Mouse (Mus musculus) adrenal gland, postnatal 25 days (tissue): ENCODE results near the gene Ltbp2. TPM values are rescaled to one million over a fixed set of nuclear protein-coding genes. Genes with fewer than 3 reads are reported as not detected.

Experiments
- DNase-seq: peaks from one replicate; pipeline ENCODE4 v3.0.0; 2021; ENCODE audit warnings: mixed read lengths
- total RNA-seq: library from RNA; stranded (reverse); gene quantifications from 2 replicates; pipeline ENCODE4 v1.2.3, GENCODE M21; 2021

Gene Ltbp2
- total RNA-seq, 1 experiment from 2014 or later, result 3.9 TPM

DNA sequence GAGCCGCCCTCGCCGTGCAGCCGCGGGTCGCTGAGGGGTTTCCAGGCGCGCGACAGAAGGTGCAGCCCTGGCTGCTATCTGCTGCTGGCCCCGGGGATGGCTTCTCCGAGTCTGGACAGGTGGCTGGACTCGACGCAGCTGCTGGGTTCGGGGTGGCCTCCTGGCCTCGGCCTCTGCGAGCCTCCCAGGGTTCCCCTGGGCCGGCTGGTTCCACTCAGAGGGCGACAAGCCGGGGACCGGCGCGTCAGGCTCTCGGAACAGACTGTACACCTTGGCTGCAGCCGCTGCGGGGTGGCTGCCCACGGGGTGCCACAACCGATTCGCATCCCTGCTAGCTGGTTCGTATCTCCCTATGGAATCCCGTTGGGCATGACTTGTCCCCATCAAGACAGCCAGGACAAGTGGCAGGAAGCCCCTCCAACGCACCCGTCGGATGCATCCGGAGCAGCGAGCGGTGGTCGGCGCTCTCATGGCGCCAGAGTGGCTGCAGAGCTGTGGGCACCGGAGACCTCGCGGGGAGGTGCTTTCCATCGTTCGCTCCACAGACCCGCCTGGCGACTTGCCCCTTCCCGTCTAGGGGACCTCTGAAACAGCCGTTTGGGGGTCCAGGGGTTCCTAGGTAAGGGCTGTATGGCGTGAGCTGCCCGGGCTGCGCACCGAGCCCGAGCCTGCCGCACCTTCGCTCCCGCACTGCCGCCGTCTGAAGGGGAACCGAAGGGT lies 411 bp downstream of the Ltbp2 start:
- no peak for DNase-seq

DNA sequence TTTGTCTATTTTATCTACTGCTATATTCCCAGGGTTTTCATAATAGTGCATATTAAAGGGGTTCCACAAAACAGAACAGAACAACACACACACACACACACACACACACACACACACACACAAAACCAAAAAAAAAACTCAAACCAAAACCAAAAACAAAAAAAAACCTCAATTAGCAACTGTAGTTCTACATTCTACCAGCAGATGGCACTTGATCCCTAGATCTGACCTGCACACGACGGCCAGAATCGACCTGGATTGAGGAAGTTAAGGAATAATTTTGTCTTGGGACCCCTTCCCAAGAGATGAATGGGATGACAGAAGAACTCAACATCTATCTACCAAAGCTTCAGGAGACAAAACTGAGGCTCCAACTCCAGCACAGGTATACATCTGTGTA lies 2.9 kb downstream of the Ltbp2 start:
- no peak for DNase-seq

DNA sequence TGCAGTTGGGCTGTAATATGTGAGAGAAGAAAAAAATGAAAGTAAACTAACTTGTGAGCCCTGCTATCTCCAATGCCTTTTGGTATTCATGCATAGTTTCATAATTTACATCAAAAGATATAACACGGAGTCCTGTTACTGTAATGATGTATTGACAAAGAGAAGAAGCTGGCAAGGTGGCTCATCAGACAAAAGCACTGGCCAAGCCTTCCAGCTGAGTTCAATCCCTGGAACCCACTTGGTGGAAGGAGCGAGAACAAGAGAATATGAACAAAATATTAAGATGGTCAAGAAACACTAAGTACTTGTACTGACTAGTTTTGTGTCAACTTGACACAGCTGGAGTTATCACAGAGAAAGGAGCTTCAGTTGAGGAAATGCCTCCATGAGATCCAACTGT lies 4.0 kb downstream of the Ltbp2 start:
- no peak for DNase-seq

DNA sequence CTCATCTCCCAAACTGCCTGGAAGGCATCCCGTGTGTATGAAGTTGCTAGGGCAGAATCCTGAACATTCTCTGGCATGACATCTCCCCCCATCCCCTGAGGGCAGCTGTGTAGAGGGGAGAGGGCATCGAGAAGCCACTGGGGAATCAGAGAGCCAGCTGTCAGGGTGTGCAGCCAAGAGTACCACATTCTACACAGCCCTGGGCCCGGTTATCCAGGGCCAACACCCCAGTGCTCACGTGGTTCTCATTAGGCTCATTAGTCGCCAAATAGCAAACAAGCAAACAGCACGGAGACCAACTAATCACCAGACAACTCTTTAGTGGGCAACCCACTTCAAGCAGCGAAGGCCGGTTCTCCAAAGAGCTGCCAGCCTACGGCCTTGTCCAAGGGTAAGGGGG lies 10.9 kb downstream of the Ltbp2 start:
- DNase-seq, result no peak

DNA sequence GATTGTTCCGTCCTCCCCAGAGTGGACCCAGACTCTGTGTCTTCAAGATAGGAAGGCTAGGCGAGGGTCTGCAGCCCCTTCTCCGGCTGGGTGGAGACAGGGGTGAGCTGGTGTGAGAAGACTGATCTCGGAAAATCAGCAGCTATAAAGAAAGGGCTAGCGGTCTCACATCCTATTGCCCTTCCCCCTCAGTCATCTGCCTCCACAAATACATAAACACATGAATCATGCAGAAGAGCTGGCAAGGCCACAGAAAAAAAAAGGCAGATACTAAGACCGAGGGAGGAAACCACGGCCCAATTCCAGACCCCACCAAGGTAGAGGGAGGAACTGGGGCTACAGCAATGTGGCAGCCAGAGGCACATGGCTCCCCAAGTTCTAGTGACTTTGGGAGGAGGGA lies 11.5 kb downstream of the Ltbp2 start:
- no peak for DNase-seq

DNA sequence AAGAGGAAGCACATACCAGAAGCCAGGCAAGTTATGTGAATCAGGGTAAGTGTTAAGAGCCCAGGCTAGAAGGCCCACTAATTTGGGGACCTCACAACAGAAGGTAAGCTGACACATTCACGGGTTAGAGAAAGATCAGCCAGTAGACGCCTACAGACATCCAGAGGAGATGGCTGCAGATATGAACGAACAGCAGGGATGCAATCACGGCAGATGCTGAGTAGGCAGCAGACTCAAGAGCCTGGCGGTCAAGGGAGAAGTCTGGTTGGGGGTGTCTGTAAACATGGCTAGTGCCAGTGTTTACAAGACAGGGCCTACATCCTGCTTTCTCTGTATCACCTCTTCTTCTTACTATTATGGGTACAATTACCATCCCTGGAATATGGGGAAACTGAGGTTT lies 13.1 kb downstream of the Ltbp2 start:
- no peak for DNase-seq

DNA sequence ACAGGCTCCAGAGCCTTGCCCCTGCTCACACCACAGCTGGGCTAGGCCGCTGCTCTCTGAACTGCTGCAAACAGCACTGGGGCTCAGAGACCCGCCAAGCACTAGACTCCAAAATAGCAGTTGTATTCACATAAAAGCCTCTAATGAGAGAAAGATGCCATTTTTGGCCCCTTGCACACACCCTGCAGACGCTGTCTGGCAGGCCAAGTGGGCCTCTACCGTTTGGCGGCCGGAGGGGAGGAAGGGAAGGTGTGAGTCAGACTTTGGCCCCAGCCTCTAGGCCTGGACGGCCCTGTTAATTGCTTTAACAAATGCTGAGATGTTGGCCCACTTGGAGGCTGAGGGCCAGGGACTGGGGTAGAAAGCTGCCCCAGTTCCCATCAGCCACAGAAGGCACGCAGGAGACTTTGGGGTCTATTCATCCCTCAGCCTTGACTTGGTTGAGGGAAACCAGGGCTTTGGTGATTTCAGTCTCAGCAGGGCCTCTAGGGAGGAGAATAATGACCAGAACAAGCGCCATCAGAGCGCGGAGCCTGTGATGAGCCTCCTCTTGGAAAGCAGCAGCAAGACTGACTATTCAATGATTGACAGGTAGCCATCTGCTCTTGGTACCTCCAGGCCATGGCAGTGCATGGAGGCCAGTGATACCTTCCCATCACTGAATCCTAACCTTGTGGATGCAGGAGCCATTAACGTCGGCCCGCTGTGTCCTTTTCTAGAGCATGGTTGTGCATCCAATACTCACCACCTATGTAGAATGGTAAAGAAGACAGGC lies 14.0 kb downstream of the Ltbp2 start:
- DNase-seq, result no peak

DNA sequence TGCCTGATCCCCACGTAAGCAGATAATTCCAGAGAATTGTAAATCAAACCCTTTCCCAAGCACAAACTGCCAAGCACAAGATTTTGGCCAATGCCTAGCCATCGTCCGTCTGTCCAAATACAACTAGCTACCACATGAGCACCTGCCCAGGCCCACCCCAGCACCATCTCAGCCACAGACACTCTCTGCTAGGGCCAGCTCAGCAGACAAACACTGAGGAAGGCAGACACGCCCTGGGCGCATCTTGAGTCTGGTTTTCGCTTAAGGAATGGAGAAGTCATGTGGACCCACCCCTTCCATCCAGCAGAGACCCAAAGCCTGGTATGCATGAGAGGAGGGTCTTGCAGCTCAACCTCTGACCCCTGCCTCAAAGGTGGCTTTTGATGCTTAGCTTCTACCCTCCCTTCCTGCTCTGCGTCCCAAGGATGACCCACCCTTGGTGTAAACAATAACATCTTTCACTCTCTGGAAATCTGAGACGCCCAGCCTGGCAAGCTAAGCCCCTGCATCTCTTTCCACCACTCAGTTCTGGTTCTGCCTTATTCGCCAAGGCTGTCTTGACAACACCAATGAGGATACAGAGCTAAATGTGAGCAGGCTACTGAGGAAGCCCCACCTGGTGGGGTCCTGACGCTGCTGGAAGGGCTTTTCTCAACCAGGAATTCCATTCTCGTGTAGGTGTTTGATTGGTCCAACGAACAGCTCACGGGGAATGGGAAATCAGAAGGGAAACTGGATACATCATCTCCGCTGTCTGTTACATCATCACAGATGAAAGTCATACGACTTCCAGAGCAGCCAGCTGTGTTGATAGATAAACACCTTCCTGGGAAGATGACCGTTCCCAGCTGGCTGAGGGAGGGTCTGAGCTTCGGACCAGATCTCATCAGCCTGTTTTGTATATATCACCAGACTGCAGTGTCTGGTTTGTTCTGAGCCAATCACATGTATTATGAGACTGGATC lies 17.9 kb downstream of the Ltbp2 start:
- DNase-seq, result no peak

DNA sequence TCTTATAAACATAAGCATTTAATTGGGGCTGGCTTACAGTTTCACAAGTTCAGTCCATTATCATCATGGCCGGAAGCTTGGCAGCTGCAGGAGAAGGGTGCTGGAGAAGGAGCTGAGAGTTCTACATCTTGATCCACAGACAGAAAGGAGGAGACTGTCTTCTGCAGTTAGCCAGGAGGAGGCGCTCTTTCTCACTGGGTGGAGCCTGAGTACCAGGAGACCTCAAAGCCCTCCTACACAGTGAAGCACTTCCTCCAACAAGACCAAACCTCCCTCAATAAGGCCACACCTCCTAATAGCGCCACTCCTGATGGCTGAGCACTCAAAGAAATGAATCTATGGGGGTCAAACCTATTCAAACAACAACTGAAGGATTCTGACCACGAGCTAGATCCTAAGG lies 18.6 kb downstream of the Ltbp2 start:
- no peak for DNase-seq

DNA sequence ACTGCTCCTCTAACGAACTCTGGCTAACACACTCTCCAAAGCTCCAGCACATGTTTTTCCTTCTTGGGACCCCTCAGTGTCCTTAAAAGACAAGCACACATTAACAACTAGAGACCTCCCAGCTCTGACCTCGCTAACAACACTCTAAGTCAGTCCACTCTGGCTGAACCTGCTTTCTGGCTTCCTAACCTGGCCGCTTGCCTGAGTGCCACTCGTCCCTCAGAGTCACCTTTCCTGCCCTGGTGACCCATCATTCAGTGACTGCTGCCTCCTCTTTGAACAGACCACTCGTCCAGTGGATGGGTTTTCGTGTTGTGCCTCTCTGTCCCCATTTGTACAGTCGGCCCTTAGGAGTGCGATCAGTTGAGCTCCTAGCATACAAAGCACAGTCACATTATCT lies 19.8 kb downstream of the Ltbp2 start:
- DNase-seq, result no peak

DNA sequence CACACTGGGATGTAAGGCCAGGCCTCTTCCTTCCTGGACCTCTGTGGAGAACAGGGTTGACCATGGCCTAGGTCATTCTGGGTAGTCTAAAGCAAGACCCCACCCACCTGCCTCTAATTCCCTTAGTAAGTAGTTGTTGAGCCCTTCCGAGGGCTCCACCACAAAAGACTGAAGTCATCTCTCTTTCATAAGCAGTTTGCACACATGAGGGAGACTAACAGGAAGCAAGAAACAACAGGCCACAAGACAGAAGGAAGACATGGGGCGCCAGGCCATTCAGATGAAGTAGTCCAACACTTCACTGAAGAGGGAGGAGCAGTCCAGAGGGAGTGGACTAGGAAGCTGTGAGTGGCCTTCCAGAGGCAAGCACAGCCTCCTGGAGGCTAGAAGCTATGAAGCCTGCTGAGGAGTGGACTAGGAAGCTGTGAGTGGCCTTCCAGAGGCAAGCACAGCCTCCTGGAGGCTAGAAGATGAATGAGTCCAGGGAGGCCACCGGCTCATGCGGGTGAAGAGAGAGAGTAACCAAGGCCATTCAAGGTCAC lies 21.2 kb downstream of the Ltbp2 start:
- DNase-seq, result no peak

DNA sequence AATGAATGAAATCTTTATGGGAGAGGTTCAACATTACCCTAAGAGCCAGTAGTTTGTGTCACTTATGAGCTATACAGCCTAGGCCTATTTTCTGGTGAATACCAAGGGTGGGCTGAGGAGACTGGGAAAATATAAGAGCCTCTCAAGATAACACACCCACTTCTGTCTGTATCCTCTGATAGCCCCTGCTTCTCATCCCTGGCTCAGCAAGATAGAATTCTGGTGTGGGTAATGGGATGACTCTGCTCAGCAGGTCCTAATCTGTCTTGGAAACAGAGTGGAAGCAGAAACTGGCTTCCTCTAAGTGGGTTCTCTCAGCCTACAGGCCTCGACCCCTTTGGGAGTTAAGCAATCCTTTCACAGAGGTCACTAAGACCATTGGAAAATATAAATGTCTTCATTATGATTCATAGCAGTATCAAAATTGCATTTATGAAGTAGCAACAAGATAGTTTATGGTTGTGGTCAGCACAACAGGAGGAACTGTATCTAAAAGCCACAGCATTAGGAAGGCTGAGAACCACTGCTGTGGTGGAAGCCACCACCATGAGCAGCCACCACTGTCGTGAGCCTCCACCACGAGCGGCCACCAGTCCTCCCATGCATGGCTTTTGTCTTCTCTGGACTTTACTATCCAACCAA lies 21.8 kb downstream of the Ltbp2 start:
- no peak for DNase-seq

DNA sequence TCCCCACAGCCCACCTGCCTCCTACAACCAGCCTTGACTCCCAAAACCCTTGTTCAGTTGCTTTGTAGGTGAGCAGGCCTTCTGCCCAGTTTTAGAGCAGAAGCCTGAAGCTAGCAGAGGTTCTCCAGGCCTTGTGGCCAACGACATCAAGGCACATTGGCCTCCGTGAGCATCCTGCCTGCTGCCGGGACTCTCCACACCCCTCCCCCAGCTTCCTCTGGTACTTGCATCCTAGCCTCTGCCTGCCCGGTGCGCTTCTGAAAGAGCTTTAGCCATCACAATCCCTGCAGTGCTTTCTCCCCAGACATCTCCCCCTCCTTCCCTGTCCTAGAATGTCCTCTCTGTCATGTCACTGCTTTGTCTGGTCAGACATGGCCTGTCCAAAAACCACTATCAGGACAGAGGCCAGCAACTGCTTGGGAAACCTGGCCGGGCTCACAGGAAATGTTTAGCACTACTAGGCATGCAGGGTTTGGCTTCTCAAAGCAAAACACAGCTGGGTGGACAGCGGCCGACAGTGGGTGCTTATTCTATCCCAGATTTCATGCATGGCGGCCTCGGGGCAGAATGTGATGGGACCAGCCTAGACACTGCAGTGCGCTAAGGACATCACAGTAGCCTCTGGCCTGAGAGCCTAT lies 24.8 kb downstream of the Ltbp2 start:
- DNase-seq, result no peak

DNA sequence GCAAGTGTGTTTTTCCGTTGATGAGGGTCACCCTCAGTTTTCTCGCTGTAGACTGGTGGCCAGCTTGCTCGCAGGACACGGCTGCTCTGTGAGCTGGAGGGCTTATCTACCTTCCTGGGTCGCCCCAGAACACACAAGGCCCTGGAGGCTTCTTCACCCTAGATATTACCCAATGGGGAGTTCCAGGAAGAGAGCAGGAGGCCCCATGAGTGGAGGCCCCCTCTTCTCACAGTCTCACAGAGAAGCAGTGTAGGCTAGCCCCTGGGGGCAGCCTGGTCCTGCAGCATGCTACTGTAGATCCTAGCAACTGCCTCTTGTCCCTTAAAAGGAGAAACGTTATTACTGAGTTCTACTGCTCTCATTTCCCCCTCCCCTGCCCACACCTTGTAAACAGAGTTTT lies 28.4 kb downstream of the Ltbp2 start:
- DNase-seq, result no peak

DNA sequence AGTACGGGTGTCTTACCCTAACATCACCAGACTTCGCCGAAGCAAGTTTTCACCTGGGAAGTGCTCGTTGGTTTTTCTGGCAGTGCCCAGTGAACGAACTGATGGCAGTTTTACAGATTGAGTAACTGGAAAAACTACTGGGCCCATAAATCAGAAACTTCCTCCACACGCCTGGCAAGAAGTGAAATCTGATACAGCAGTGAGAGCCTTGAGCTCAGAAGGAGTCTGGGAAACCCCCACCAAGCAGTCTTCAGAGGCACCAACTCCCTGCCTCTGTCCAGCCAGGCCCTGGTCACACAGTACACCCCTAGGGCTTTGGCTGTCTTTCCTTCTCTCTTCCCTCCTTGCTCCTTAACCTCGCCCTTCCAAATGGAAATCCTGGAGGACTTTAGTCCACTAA lies 28.9 kb downstream of the Ltbp2 start:
- DNase-seq, result peak; percentile 22

DNA sequence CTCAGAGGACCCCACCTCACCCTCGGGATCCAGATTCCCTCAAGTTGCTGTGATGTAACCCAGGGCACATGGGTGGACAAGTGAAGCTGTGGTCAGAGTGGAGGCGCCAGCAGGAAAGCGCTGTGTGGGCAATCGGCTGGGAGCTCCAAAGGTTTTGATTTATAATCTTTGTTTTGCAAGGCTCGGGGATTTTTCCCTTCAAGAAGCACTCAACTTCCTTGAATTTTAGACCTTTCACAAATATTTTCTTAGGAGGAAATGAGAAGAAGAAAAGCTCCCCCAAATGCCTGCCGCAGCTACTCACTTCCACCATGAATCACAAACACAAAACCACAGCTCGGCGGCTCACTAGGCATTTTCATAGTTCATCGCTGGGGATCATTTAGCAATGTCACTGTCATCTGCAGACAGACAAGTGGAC lies 29.7 kb downstream of the Ltbp2 start:
- no peak for DNase-seq

DNA sequence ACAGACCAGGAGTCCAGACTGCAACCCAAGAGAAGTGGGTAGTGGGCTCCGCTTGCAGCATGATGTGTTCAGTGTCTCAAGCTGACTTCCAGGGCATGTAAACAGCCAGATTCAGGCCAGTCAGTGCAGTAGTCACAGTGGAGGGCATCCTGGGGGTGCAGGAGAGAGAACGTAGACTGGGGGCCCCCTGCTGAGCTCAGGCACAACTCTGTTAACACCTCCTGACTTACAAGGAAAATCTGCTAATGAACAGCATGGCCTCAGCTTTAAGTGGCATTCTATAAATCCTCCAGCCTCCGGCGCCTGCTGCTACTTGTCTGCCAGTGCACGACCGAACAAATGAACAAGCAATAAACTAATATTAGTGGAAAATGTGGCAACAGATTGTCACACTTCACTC lies 33.6 kb downstream of the Ltbp2 start:
- DNase-seq, result no peak

DNA sequence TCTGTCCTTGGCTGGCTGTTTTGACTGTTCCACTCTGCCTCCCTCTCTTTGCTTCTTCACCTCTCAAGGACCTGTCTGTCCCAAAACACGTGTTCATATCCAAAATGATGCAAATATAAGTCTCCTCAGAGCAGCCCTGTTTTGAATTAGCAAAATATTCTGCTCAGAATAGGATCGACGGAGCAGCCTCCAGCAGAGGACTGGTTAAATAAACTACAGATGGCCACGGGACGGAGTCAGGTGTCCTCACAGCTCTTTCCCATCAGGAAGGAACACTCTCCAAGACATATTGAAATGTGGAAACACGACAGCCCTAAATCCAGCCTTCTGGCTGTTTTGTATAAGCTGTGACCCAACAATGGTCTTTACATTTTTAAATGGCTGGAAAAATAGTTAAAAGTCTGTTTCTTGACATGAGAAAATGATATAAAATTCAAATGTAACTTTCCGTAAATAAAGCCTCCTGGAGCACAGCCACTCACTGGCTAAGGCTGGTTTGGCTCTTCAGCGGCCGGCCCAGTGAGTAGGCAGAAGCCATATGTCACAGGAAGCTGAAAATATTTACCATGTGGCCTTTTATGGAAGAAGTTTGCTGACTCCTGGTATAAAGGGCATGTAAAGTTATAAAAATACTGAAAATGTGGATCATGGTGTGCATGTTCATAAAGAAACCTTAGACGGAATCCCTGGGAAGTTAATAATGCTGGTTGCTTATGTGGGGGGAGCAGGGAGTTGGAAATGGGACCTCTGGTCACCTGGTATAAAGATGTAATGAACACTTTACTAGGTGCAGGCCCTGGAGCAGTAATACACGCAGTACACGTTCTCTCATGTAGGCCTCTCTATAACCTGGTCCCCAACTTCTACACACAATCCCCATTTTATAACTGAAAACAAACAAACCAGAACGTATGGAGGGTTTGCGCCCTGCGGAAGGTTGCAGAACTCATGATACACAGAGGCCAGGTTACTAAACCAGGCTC lies 34.9 kb downstream of the Ltbp2 start:
- DNase-seq, result no peak

DNA sequence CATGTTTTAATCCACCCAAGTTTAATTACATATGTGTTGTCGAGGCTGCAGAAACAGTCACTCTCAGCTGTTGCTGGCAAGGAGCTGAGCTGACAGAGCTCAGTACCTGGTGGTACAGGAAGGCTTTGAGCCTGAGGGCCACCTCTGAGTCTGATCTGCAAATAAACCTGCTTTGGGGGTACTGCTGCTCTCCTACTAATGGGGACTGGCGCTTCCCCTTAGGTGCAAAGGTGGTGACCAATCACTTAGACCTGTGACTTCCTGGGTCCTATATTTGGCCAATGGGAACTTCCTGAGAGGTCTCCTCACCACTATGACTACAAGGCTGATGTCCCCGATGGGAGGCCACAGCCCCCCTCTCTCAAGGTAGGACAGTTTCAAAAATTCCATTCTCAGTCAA lies 35.6 kb downstream of the Ltbp2 start:
- no peak for DNase-seq

DNA sequence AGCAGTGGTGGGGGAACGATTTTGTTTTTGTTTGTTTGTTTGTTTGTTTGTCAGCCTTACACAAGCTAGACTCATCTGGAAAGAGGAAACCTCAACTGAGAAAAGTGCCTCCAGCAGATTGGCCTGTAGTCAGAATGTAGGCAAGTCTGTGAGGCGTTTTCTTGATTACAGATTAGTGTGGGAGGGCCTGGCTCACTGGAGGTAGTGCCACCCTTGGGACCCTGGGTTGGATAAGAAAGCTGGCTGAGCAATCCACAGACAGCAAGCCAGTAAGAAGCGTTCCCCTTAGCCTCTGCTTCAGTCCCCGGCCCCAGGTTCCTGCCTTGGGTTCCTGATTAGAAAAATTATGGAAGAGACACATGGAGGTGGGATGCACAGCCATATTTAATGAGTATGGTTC lies 36.4 kb downstream of the Ltbp2 start:
- no peak for DNase-seq
